Mouse (Mus musculus) testis, adult 2 months (tissue): ENCODE data around the gene Stab1.

Experiments used
- CTCF ChIP-seq: fragments of 200-500 bp; IDR thresholded peaks from 2 replicates; pipeline ENCODE4 v1.5.1; 2012; ENCODE audit warnings: low read depth, mild to moderate bottlenecking, inconsistent platforms, low read length, moderate library complexity; ENCODE audit not compliant: control insufficient read depth, insufficient read depth, insufficient replicate concordance
- POLR2A ChIP-seq: fragments of 200-500 bp; IDR thresholded peaks from 2 replicates; pipeline ENCODE4 v1.6.1; 2012; ENCODE audit warnings: low read depth, mild to moderate bottlenecking, inconsistent platforms, low read length, moderate library complexity; ENCODE audit not compliant: control insufficient read depth

DNA sequence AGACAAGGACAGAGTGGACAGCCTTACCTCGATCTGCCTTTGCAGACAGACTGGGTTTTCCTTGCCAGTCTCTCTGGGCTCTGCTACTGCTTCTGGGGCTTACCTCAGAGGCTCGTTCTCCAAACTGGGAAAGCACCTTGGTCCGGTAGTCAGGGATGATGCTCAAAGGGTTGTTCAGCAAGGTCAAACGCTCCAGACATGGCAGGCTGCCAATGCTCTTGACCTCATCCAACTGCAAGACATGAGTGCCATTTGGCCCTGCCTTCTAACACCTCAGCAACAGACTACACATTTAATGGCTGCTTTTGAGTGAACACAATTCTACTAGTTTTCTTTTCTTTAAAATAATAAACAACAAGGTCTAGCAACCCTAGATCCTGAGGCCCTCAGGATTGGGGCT lies 18.2 kb upstream of the Stab1 start:
- TF ChIP-seq CTCF (no peak), POLR2A (no peak)
